Mouse (Mus musculus): Measurements from ENCODE around the gene Entpd1. TPM values are rescaled to one million over a fixed set of nuclear protein-coding genes. Genes with fewer than 3 reads are reported as not detected.

Entpd1 gene
- polyA plus RNA-seq, 2 experiments: 7.4 to 9.8 TPM

DNA sequence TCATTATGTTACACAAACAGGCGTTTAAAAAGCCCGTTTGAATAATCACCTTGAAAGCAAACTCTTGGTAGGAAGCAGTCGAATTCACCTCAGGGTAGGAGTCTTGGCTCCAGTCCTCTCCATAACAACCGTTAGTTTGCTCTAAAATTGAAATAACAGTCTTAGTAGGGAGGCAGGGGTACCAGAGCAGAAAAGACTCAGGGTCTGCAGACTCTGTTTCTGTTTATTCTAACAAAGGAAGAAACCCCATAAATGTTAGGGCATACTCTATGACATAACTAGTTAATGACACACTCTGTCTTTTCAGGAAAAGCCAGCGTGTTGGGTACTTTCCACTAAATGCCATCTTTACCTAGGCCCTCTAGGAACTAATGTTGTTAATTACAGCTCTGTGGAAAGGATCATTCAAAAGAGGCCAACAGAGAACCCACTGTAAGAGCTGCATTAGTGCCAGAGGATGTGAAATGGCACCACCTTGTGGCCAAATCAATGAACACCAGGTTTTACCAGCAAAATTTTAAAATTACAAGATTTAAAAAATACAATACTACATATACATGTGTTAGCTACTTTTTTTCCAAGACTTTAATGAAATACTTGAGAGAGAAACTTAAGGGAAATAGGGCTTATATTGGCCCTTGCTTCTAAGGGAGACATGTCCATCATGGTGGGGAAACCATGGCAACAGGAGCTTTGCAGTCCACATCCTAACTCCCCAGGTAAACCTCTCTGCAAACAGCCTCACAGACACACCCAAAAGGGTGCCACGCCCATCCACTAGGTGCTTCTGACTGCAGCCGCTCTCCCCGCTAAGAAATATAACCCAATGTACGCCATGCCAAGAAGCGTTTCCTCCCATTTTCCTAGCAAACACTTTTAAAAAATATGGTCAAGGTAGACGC, 110.2 kb downstream of the Entpd1 start:
- 48% methylated on average over 11 of the region's 11 CpGs for WGBS
- Histone ChIP-seq H3K36me3 (ENCODE audit: control insufficient read depth, insufficient read depth, low read length) (no peaks in the 10 kb centered on the region), H3K27ac (replicated peaks; ENCODE audit: low read depth, low read length) (0 out of 2 replicates have a peak overlapping the region, but pooled peaks have one; percentile 14), H3K9ac (ENCODE audit: low read depth, low read length, severe bottlenecking) (no peak overlapping the region), H3K4me1 (ENCODE audit: control insufficient read depth, insufficient read depth, low read length) (no peaks in the 10 kb centered on the region), H3K9me3 (ENCODE audit: control insufficient read depth, low read length) (no peaks in the 10 kb centered on the region), H3K27me3 (ENCODE audit: control insufficient read depth, insufficient read depth, low read length) (no peaks in the 10 kb centered on the region), H3K4me3 (replicated peaks; ENCODE audit: low read length) (no peak overlapping the region), H3K4me2 (replicated peaks; ENCODE audit: low read depth, low read length, severe bottlenecking) (no peak overlapping the region)
- TF ChIP-seq POLR2A (IDR thresholded peaks at IDR 0.05; ENCODE audit: borderline replicate concordance, extremely low read depth, insufficient read depth, insufficient read length): no peak
- peak; percentile 83 for DNase-seq (ENCODE audit: low spot score)
- peak; percentile 62; the same call in 1 of the 2 replicates for ATAC-seq (ENCODE audit: low FRiP score, low read depth)

DNA sequence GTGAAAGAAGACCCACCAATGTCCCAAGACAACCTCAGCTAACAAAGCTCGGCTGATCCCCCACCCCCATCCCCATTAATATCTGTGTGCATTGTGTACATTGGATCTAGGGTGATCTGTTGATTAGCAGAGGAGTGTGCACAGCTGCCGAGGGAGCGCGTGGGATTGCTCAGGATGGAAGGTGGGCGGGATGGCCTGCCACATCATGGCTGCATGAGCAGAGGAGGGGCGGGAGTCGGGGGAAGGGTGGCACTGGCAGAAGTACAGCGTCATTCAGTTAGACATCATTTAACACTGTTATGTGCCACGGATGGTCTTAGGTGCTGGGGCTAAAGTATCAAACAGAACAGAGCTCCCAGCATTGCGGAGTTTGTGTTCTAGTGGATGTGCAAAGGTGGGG, 111.3 kb downstream of the Entpd1 start:
- no peaks in the 10 kb centered on the region for H3K27me3 ChIP-seq (ENCODE audit: control insufficient read depth, insufficient read depth, low read length)
- H3K4me2 ChIP-seq (replicated peaks; ENCODE audit: low read depth, low read length, severe bottlenecking): no peak overlapping the region
- H3K27ac ChIP-seq (replicated peaks; ENCODE audit: low read depth, low read length): no peak overlapping the region
- WGBS: 63% methylated on average over 10 of the region's 10 CpGs
- no peak for DNase-seq (ENCODE audit: low spot score)
- peaks cover 3% of the 10 kb centered on the region; the same call in 1 of the 2 replicates for H3K4me1 ChIP-seq (ENCODE audit: control insufficient read depth, insufficient read depth, low read length)
- ATAC-seq (ENCODE audit: low FRiP score, low read depth): no peak
- no peaks in the 10 kb centered on the region for H3K36me3 ChIP-seq (ENCODE audit: control insufficient read depth, insufficient read depth, low read length)
- no peaks in the 10 kb centered on the region for H3K9me3 ChIP-seq (ENCODE audit: control insufficient read depth, low read length)
- no peak overlapping the region for H3K4me3 ChIP-seq (replicated peaks; ENCODE audit: low read length)
- TF ChIP-seq POLR2A (IDR thresholded peaks at IDR 0.05; ENCODE audit: borderline replicate concordance, extremely low read depth, insufficient read depth, insufficient read length): no peak
- H3K9ac ChIP-seq (ENCODE audit: low read depth, low read length, severe bottlenecking): no peak overlapping the region

DNA sequence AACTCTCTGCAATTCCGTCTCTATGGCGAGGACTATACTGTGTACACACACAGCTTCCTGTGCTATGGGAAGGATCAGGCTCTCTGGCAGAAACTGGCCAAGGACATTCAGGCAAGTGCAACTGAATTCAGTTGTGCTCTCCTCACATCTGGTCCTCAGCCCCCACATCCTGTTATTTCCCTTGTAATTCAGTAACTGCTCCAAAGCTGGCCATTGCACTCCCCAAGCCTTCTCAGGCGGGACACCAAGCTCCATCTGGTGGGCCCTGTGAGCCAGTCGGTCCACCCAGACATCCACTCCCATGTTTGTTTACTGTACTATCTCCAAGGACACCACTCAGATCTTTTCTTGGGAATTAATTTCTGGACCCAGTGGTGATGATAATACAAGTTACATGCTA, 114.0 kb downstream of the Entpd1 start:
- Histone ChIP-seq H3K4me2 (replicated peaks; ENCODE audit: low read depth, low read length, severe bottlenecking) (no peak overlapping the region), H3K27me3 (ENCODE audit: control insufficient read depth, insufficient read depth, low read length) (no peaks in the 10 kb centered on the region), H3K27ac (replicated peaks; ENCODE audit: low read depth, low read length) (no peak overlapping the region), H3K36me3 (ENCODE audit: control insufficient read depth, insufficient read depth, low read length) (no peaks in the 10 kb centered on the region), H3K9ac (ENCODE audit: low read depth, low read length, severe bottlenecking) (no peak overlapping the region), H3K4me3 (replicated peaks; ENCODE audit: low read length) (no peak overlapping the region), H3K4me1 (ENCODE audit: control insufficient read depth, insufficient read depth, low read length) (peaks cover 9% of the 10 kb centered on the region; the same call in 1 of the 2 replicates), H3K9me3 (ENCODE audit: control insufficient read depth, low read length) (no peaks in the 10 kb centered on the region)
- no peak for TF ChIP-seq POLR2A (IDR thresholded peaks at IDR 0.05; ENCODE audit: borderline replicate concordance, extremely low read depth, insufficient read depth, insufficient read length)
- WGBS: 64% methylated on average over 4 of the region's 4 CpGs
- DNase-seq (ENCODE audit: low spot score) (peak; percentile 22), ATAC-seq (ENCODE audit: low FRiP score, low read depth) (0 out of 2 replicates have a peak, but pooled peaks have one; percentile 41)

DNA sequence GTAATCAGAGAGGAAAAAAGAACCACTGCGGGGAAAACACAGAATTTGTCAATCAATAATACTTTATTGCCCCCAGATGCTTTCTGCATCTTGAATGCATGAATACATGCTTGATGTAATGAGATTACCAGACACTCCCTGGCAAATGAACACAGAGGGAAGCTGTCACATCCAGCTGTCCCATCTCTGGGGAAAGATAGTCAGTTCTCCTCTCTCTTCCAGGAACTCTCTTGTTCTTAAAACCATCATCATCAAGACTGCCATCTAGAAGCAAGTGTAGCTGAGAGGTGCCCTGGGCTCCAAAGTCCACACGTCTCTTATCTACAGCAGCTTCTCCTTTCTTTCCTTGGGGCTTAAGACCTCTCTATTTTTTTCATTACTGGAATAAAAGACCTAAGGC, 114.4 kb downstream of the Entpd1 start:
- no peak for TF ChIP-seq POLR2A (IDR thresholded peaks at IDR 0.05; ENCODE audit: borderline replicate concordance, extremely low read depth, insufficient read depth, insufficient read length)
- Histone ChIP-seq H3K9me3 (ENCODE audit: control insufficient read depth, low read length) (no peaks in the 10 kb centered on the region), H3K36me3 (ENCODE audit: control insufficient read depth, insufficient read depth, low read length) (no peaks in the 10 kb centered on the region), H3K4me3 (replicated peaks; ENCODE audit: low read length) (no peak overlapping the region), H3K4me2 (replicated peaks; ENCODE audit: low read depth, low read length, severe bottlenecking) (no peak overlapping the region), H3K27me3 (ENCODE audit: control insufficient read depth, insufficient read depth, low read length) (no peaks in the 10 kb centered on the region), H3K9ac (ENCODE audit: low read depth, low read length, severe bottlenecking) (no peak overlapping the region), H3K27ac (replicated peaks; ENCODE audit: low read depth, low read length) (no peak overlapping the region), H3K4me1 (ENCODE audit: control insufficient read depth, insufficient read depth, low read length) (peaks cover 9% of the 10 kb centered on the region; the same call in 1 of the 2 replicates)
- 70% methylated on average over 2 of the region's 2 CpGs for WGBS
- ATAC-seq (ENCODE audit: low FRiP score, low read depth) (no peak), DNase-seq (ENCODE audit: low spot score) (no peak)

DNA sequence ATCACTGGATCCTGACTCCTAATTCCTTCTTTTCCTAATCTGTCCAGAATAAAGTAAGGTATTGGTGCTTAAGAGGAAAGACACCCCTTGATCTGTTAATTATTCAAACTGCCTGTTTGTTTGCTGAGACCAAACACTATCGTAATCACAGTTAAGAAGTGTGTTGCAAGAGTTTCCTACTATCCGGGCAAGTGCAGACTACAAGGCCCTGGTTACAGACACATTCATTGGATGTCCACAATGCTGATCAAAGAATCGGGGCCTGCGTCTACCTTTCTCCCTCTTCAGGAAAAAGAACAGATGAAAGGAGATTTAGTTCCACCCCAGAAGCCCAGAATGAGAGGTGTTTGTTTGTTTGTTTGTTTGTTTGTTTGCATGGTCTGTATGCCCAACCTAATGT, 116.0 kb downstream of the Entpd1 start:
- WGBS: 79% methylated on average over 4 of the region's 4 CpGs
- H3K4me2 ChIP-seq (replicated peaks; ENCODE audit: low read depth, low read length, severe bottlenecking): no peak overlapping the region
- H3K4me1 ChIP-seq (ENCODE audit: control insufficient read depth, insufficient read depth, low read length): peaks cover 9% of the 10 kb centered on the region; the same call in 1 of the 2 replicates
- H3K4me3 ChIP-seq (replicated peaks; ENCODE audit: low read length): no peak overlapping the region
- DNase-seq (ENCODE audit: low spot score): no peak
- no peaks in the 10 kb centered on the region for H3K9me3 ChIP-seq (ENCODE audit: control insufficient read depth, low read length)
- no peaks in the 10 kb centered on the region for H3K36me3 ChIP-seq (ENCODE audit: control insufficient read depth, insufficient read depth, low read length)
- H3K9ac ChIP-seq (ENCODE audit: low read depth, low read length, severe bottlenecking): no peak overlapping the region
- no peak overlapping the region for H3K27ac ChIP-seq (replicated peaks; ENCODE audit: low read depth, low read length)
- ATAC-seq (ENCODE audit: low FRiP score, low read depth): no peak
- no peaks in the 10 kb centered on the region for H3K27me3 ChIP-seq (ENCODE audit: control insufficient read depth, insufficient read depth, low read length)
- TF ChIP-seq POLR2A (IDR thresholded peaks at IDR 0.05; ENCODE audit: borderline replicate concordance, extremely low read depth, insufficient read depth, insufficient read length): no peak

Measured in limb, embryonic 14.5 days (tissue).